Mouse (Mus musculus): ENCODE results near the gene Paqr3. TPM values are rescaled to one million over a fixed set of nuclear protein-coding genes. Genes with fewer than 3 reads are reported as not detected.
A peak's percentile ranks its signal among the peaks of the same experiment; 100 is the strongest.

Paqr3 gene
- polyA plus RNA-seq (2012; rRNA removed): 14.6 and 16.5 TPM in 2 replicates

- Histone ChIP-seq H3K4me1 (ENCODE audit: control insufficient read depth, insufficient read depth, low read length) (no peaks in the 10 kb centered on the region; the same call in 1 of the 2 replicates), H3K4me3 (replicated peaks; ENCODE audit: insufficient read depth, low read depth, low read length) (peak within 1 kb of the TSS; percentile 99), H3K27me3 (ENCODE audit: control insufficient read depth, insufficient read depth, low read length) (no peaks in the 10 kb centered on the region), H3K27ac (ENCODE audit: insufficient read depth, low read length) (peak within 1 kb of the TSS; percentile 43; the same call in 1 of the 2 replicates)
- WGBS: under 1% methylated on average over 58 of the region's 62 CpGs
- DNase-seq: peak; percentile 98 to 99
- TF ChIP-seq POLR2A (IDR thresholded peaks at IDR 0.05; ENCODE audit: borderline replicate concordance, insufficient read depth, low read length) (peak; percentile 53), CTCF (IDR thresholded peaks at IDR 0.05; ENCODE audit: borderline replicate concordance, insufficient read depth, low read depth, low read length) (no peak)
Measured at GRCm38 (mm10) chr5:97111207-97111910, at the start of gene Paqr3. Gene Paqr3, minus strand, starts transcription at chr5:97111596.

GRCm38 (mm10) chr5:97154688-97155087 is 43.3 kb upstream of the Paqr3 start:
- no peak for TF ChIP-seq POLR2A (IDR thresholded peaks at IDR 0.05; ENCODE audit: borderline replicate concordance, insufficient read depth, low read length)
- TF ChIP-seq CTCF (IDR thresholded peaks at IDR 0.05; ENCODE audit: borderline replicate concordance, insufficient read depth, low read depth, low read length): peak; percentile 33; the same call in 1 of the 2 replicates
- Histone ChIP-seq H3K27me3 (ENCODE audit: control insufficient read depth, insufficient read depth, low read length) (no peaks in the 10 kb centered on the region), H3K4me3 (replicated peaks; ENCODE audit: insufficient read depth, low read depth, low read length) (no peak overlapping the region), H3K27ac (ENCODE audit: insufficient read depth, low read length) (no peak overlapping the region), H3K4me1 (ENCODE audit: control insufficient read depth, insufficient read depth, low read length) (no peaks in the 10 kb centered on the region)
- DNase-seq: peak; percentile 22 to 71
- 4% methylated on average over 1 of the region's 1 CpGs for WGBS

DNA sequence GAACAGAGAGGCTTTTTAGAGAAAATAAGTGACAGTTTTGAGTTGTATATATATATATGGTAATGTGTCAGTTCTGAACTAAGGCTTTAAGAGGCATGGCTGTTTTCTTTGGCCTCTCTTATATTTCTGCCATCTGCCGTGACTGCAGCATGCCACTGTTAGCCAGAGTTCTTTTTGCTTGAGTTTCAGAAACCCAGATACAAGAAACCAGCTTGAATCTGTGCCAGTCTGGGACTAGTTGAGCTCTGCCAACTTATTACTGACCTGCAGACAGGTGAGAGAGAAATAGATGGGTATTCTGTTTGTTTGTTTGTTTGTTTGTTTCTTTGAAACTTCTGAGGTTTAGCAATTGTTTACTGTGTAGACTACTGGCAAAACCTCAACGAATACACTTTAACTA is 23.9 kb upstream of the Paqr3 start:
- Histone ChIP-seq H3K27ac (ENCODE audit: insufficient read depth, low read length) (no peak overlapping the region), H3K27me3 (ENCODE audit: control insufficient read depth, insufficient read depth, low read length) (no peaks in the 10 kb centered on the region), H3K4me3 (replicated peaks; ENCODE audit: insufficient read depth, low read depth, low read length) (no peak overlapping the region), H3K4me1 (ENCODE audit: control insufficient read depth, insufficient read depth, low read length) (no peaks in the 10 kb centered on the region)
- TF ChIP-seq CTCF (IDR thresholded peaks at IDR 0.05; ENCODE audit: borderline replicate concordance, insufficient read depth, low read depth, low read length) (no peak), POLR2A (IDR thresholded peaks at IDR 0.05; ENCODE audit: borderline replicate concordance, insufficient read depth, low read length) (no peak)
- 79% methylated on average over 2 of the region's 2 CpGs for WGBS
- DNase-seq: no peak

- H3K27ac ChIP-seq (ENCODE audit: insufficient read depth, low read length): no peak overlapping the region
- no peaks in the 10 kb centered on the region for H3K4me1 ChIP-seq (ENCODE audit: control insufficient read depth, insufficient read depth, low read length)
- DNase-seq: no peak
- no peaks in the 10 kb centered on the region for H3K27me3 ChIP-seq (ENCODE audit: control insufficient read depth, insufficient read depth, low read length)
- no peak overlapping the region for H3K4me3 ChIP-seq (replicated peaks; ENCODE audit: insufficient read depth, low read depth, low read length)
- TF ChIP-seq CTCF (IDR thresholded peaks at IDR 0.05; ENCODE audit: borderline replicate concordance, insufficient read depth, low read depth, low read length): no peak
- no peak for TF ChIP-seq POLR2A (IDR thresholded peaks at IDR 0.05; ENCODE audit: borderline replicate concordance, insufficient read depth, low read length)
- WGBS: 95% methylated on average over 2 of the region's 2 CpGs
Measured at GRCm38 (mm10) chr5:97129589-97129988, 18.2 kb upstream of the Paqr3 start.

- peak; percentile 69 to 76 for DNase-seq
- no peaks in the 10 kb centered on the region for H3K27me3 ChIP-seq (ENCODE audit: control insufficient read depth, insufficient read depth, low read length)
- no peak overlapping the region for H3K27ac ChIP-seq (ENCODE audit: insufficient read depth, low read length)
- no peak overlapping the region for H3K4me3 ChIP-seq (replicated peaks; ENCODE audit: insufficient read depth, low read depth, low read length)
- 43% methylated on average over 21 of the region's 21 CpGs for WGBS
- no peaks in the 10 kb centered on the region for H3K4me1 ChIP-seq (ENCODE audit: control insufficient read depth, insufficient read depth, low read length)
- TF ChIP-seq POLR2A (IDR thresholded peaks at IDR 0.05; ENCODE audit: borderline replicate concordance, insufficient read depth, low read length): no peak
- TF ChIP-seq CTCF (IDR thresholded peaks at IDR 0.05; ENCODE audit: borderline replicate concordance, insufficient read depth, low read depth, low read length): peak; percentile 82
Measured at GRCm38 (mm10) chr5:97128242-97129226, 17.1 kb upstream of the Paqr3 start.

DNA sequence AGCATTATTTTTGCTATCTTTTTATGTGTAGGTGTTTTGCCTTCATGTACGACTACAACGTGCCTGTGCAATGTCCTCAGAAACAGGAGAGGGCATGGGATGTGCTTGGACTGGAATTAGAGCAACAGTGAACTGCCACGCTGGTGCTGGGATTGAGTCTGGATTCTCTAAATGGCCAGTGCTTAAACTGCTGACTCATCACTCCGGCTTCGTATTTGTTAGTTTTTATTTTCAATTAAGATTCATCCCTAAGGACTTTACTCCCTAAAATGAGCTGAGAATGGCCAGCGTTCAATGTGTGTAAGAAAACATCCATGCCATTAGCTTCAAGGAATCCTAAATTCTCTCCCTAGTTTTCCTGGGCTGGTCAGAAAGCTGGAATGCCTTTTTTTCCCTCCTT is 15.9 kb upstream of the Paqr3 start:
- DNase-seq: no peak
- Histone ChIP-seq H3K27me3 (ENCODE audit: control insufficient read depth, insufficient read depth, low read length) (no peaks in the 10 kb centered on the region), H3K27ac (ENCODE audit: insufficient read depth, low read length) (no peak overlapping the region), H3K4me1 (ENCODE audit: control insufficient read depth, insufficient read depth, low read length) (no peaks in the 10 kb centered on the region), H3K4me3 (replicated peaks; ENCODE audit: insufficient read depth, low read depth, low read length) (no peak overlapping the region)
- no peak for TF ChIP-seq POLR2A (IDR thresholded peaks at IDR 0.05; ENCODE audit: borderline replicate concordance, insufficient read depth, low read length)
- no peak for TF ChIP-seq CTCF (IDR thresholded peaks at IDR 0.05; ENCODE audit: borderline replicate concordance, insufficient read depth, low read depth, low read length)
- 93% methylated on average over 6 of the region's 6 CpGs for WGBS

DNA sequence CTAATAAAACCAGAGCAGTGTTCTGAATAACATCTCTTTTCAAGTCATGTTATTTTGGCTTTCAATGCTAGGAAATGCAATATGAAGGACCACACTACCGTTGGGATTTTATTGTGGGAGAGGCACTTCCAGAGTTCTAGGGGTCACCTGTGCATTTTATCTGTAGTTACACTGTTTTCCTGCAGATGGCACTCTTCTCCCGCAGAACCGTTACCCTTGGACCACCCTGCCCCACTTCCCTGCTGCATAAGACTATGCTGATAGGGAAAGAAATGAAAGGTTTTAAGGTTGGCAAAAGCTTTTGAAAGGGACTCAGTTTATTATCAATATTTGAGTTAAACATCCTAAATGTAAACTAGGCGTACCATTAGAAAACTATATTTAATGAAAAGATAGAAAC is 14.6 kb upstream of the Paqr3 start:
- no peaks in the 10 kb centered on the region for H3K4me1 ChIP-seq (ENCODE audit: control insufficient read depth, insufficient read depth, low read length)
- 24% methylated on average over 4 of the region's 4 CpGs for WGBS
- no peaks in the 10 kb centered on the region for H3K27me3 ChIP-seq (ENCODE audit: control insufficient read depth, insufficient read depth, low read length)
- H3K27ac ChIP-seq (ENCODE audit: insufficient read depth, low read length): no peak overlapping the region
- peak; percentile 30 to 46 for DNase-seq
- no peak overlapping the region for H3K4me3 ChIP-seq (replicated peaks; ENCODE audit: insufficient read depth, low read depth, low read length)
- TF ChIP-seq POLR2A (IDR thresholded peaks at IDR 0.05; ENCODE audit: borderline replicate concordance, insufficient read depth, low read length) (no peak), CTCF (IDR thresholded peaks at IDR 0.05; ENCODE audit: borderline replicate concordance, insufficient read depth, low read depth, low read length) (peak; percentile 90)

All from cerebellum, adult 2 months (tissue).